Mouse (Mus musculus): ENCODE measurements around the gene Zfp874b.
A peak's percentile ranks its signal among the peaks of the same experiment; 100 is the strongest.
"Not testable (repeated sequence)": the region's sequence is repeated elsewhere in the genome, so short reads cannot be mapped to it uniquely, and the experiment has no call there.

Gene Zfp874b

DNA sequence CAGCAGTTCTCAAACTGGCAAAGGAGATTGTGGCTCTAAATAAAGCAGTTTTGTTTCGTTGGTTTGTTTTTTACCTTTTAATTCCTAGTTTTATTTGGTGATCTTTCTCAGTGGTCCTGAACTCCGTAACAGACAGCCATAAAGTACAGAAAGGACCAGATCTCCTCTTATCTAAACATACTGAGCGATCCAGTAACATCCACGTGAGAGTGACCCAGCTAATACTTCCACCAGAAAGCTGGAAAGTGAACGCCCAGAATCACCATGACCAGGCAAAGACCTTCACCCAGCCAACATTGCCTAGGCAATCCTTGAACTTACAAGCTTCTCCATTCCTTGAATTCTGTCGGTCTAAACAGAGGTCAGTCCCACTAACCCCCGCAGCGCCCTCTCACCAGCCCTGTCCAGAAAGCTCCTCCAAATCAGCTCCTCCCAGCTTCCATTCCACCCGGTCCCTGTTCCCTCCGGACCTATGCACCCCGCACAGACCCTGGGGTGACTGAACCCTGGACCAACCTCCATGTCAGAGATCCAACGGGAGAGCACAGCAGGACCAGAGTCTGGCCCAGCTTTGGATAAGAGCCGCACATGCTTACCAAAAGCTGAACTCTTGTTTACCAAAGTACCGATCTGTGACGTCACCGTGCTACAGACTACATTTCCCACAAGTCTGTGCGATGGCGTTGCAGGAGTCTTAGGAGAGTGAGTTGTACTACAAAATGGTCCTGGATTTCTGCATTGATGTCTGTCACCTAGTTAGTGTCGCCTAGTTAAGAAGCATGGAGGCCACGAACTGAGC is at the start of gene Zfp874b:
Zfp874b (minus strand) TSS at position 634 of the 799 bp plus-strand sequence.
- peak; percentile 71 for DNase-seq

- DNase-seq, result no peak
Measured at GRCm38 (mm10) chr13:67527049-67527730, 43.1 kb upstream of the Zfp874b start.

GRCm38 (mm10) chr13:67525753-67526410 is 41.8 kb upstream of the Zfp874b start, which contains the start of the genes Gm26965 and Zfp87:
Gene Gm26965 (minus strand): TSS chr13:67526151.
Gene Zfp87 (minus strand): TSS chr13:67526177.
- DNase-seq, result peak; percentile 84

DNA sequence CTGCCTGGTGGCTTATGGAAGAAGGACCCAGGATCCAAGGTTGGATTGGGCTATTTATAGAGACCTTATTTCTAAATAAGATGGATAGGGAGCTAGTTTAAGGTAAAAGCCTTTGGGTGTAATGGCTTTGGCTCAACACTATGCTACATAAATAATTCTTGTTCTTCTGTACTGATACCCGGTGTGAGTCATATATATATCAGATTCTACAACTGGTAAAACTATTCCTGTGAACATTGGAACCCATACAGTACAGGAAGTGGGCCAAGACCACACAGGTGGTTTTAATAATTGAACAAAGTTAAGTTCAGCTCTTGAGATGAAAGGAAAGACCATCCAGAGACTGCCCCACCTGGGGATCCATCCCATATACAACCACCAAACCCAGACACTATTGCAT is 16.9 kb upstream of the Zfp874b start:
- no peak for DNase-seq

DNA sequence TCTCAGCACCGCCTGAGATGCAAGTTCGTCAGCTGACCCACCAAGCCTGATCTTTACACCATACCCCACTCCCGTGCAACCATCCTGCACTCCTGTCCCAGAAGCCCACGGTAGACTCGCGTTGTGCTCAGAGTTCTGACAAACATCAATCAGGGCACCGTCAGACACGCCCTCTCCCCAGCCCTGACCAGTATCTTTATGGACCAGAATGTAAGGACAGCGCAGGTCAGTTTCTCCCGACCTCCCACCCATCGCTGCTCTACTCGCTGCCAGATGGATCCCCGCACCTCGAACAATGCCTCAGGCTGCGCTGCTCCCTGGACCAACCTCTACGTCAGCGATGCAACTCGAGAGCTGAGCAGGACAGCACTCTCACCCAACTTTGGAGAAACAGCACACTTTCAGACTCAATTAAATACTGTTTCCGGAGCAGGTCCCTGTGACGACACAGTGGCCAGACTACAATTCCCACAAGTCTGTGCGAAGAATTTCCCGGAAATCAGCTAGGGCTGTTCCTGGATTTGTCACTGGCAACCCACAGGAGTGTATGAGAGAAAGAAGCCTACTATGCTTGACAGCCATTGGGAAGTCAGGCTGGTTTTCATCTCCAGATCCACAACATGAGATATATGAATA is 16.1 kb upstream of the Zfp874b start, which contains the start of gene Zfp58:
Zfp58 (minus strand) TSS at position 472 of the 636 bp plus-strand sequence.
- peak; percentile 59 for DNase-seq

GRCm38 (mm10) chr13:67495631-67496030 is 11.6 kb upstream of the Zfp874b start:
- DNase-seq, result no peak

GRCm38 (mm10) chr13:67484424-67484811 is 360 bp upstream of the Zfp874b start:
- DNase-seq, result peak; percentile 9

DNA sequence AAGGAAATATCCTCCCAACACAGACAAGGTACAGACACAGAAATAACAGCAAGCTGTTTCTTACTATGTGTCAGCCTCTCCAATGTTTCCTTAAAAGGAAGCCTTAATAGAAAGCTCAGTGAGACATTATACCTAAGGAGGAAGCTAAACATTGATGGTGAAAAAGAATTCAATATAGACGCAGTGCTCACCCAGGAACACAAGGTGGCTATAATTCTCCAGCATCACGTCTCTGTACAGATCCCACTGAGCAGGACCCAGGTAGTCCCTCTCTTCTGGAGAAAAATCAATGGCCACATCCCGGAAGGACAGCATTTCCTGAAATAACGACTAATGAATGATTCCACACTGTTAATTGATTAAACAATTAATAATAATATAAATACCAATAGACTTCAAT is 2.5 kb downstream of the Zfp874b start:
- DNase-seq, result no peak

DNA sequence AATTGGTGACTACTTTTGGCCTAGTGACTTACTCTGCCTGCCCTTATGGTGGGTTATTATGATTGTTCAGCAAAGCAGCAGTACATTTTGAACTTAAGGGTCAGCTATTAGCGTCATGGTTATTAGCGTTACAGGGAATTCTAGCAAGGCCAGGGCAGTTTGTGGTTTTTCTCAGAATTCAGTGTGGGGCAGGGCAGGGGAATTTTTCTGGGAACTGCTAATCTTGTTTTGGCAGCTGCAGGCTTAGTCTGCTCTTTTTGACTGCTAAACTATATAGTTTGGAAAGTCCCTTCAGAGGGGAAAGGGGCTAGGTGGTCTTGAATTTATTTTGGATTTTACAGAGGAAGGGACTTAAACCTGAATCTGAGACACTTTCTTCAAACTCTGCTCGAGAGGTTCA is 14.8 kb downstream of the Zfp874b start:
- no peak for DNase-seq

DNA sequence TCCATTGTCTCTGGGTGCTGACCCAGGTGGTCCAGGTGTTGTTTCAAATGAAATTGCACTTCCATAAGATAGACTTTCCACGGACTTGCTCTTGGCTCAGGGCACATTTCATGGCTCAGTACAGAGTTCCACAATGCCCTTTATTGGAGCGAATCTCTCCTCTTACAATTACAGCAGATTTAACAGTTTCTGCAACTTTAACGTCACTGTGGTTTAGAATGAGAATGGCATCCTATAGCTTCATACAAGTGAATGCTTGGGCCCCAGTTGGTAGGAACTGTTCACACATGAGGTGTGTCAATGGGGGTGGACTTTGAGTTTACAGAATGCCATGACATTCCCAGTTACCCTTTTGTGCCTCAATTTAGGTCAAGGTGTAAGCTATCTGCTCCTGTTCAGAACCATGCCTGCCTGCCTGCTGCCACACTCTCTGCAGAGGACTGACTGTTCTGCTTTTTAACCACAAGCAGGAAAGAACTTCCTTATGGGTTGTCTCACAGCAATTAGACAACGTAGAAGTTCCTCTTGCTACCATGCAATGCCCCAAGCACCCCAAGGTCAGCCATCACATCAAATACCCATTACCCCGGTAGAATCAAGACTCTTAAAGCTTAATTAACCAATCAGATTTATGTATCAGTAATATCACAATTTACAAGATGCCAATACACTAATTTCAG is 20.4 kb downstream of the Zfp874b start:
- DNase-seq, result not testable (repeated sequence)

GRCm38 (mm10) chr13:67452021-67452309 is 32.1 kb downstream of the Zfp874b start:
- no peak for DNase-seq

GRCm38 (mm10) chr13:67451172-67452020 is 32.7 kb downstream of the Zfp874b start, which contains the start of gene Zfp874a:
Gene Zfp874a (minus strand): TSS chr13:67451624.
- DNase-seq, result peak; percentile 74

DNA sequence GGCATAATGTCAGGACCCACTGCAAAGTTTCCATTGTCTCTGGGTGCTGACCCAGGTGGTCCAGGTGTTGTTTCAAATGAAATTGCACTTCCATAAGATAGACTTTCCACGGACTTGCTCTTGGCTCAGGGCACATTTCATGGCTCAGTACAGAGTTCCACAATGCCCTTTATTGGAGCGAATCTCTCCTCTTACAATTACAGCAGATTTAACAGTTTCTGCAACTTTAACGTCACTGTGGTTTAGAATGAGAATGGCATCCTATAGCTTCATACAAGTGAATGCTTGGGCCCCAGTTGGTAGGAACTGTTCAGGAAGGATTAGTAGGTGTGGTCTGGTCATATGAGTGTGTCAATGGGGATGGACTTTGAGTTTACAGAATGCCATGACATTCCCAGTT is 47.0 kb downstream of the Zfp874b start:
- not testable (repeated sequence) for DNase-seq

- DNase-seq, result no peak
Measured at GRCm38 (mm10) chr13:67428116-67428515, 55.9 kb downstream of the Zfp874b start.

- DNase-seq, result not testable (repeated sequence)
Measured at GRCm38 (mm10) chr13:67425699-67426098, 58.4 kb downstream of the Zfp874b start.

DNA sequence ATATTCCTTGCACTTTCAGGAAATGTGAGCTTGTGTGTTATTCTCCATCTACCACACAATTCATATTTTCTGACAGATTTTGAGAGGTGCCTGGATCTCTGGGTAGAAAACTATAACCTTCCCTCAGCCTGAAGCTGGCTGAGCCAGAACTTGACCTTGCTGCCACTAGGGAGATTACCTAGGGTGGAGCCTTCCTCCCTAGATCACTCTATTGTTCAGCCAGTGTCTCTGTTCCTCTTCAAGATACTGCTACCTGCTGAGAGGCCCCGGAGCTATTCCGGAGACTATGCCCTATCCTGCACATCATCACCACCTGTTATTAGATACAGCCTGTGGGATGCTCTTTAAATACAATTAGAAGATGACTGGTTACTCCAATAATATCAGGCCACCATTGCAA is 61.5 kb downstream of the Zfp874b start:
- not testable (repeated sequence) for DNase-seq
